Comparison of ENCODE assay signal across 9 mouse cellular contexts in genomic region chr14:79486617-79486992, GRCm38 (mm10). TPM values are rescaled to one million over a fixed set of nuclear protein-coding genes. Genes with fewer than 3 reads are reported as not detected.
DNase-seq lines count a peak whose midpoint lies in the region; ATAC-seq and TF ChIP-seq lines count a peak whose summit lies in the region.
"Had no signal": no experiment of that assay in that cellular context is flagged by ENCODE, and none has a peak within 500 bp of the region (broad histone marks: within the 10 kb centered on the region; RNA-seq: fewer than 3 reads in every experiment).

No protein-coding gene starts in this region.

- intact Hi-C loops in left cerebral cortex, postnatal 10 days (cut with DNase I), result no loop called here

- WGBS in embryonic facial prominence, embryonic 14.5 days, result 15% methylated on average over 8 of the region's 8 CpGs
- WGBS in hindbrain, embryonic 15.5 days, result 31% methylated on average over 8 of the region's 8 CpGs
- 39% methylated on average over 8 of the region's 8 CpGs for WGBS in midbrain, embryonic 14.5 days

- ATAC-seq in embryonic facial prominence, embryonic 14.5 days (ENCODE audit: low read depth), result no peak
- ATAC-seq in hindbrain, embryonic 15.5 days (ENCODE audit: low FRiP score, low read depth), result no peak
- no peak for ATAC-seq in midbrain, embryonic 14.5 days (ENCODE audit: low FRiP score, low TSS enrichment)

- H3K4me3 ChIP-seq in layer of hippocampus, adult 2 months, result no peak overlapping the region
- peak overlapping the region; percentile 29 for H3K4me3 ChIP-seq in embryonic facial prominence, embryonic 14.5 days (ENCODE audit: low read depth, low read length)
- H3K4me3 ChIP-seq in hindbrain, embryonic 15.5 days, result peak overlapping the region; percentile 48; the same call in 1 of the 2 replicates
- H3K4me3 ChIP-seq in midbrain, embryonic 14.5 days (replicated peaks; ENCODE audit: low read depth, low read length), result peak overlapping the region; percentile 37; the same call in 1 of the 2 replicates

- no peak for DNase-seq in layer of hippocampus, adult 2 months (ENCODE audit: low spot score in 2 of 2)
- no peak for DNase-seq in layer of hippocampus, postnatal 25 days (ENCODE audit: extremely low spot score in 1 of 2, low spot score in 1 of 2)
- no peak for DNase-seq in embryonic facial prominence, embryonic 14.5 days (ENCODE audit: low spot score)
- no peak for DNase-seq in midbrain, embryonic 14.5 days
- DNase-seq in layer of hippocampus, adult 9-10 months (ENCODE audit: low spot score), result no peak
- DNase-seq in thymus, postnatal 0 days (ENCODE audit: low spot score), result no peak
- no peak for DNase-seq in left cerebral cortex, postnatal 10 days (ENCODE audit: extremely low spot score in 1 of 2, low spot score in 2 of 2)

- H3K9me3 ChIP-seq in embryonic facial prominence, embryonic 14.5 days (ENCODE audit: control insufficient read depth, low read length), result no peaks in the 10 kb centered on the region
- no peaks in the 10 kb centered on the region for H3K9me3 ChIP-seq in hindbrain, embryonic 15.5 days
- H3K9me3 ChIP-seq in midbrain, embryonic 14.5 days (ENCODE audit: control insufficient read depth, low read length), result no peaks in the 10 kb centered on the region

- peak overlapping the region; percentile 5; the same call in 1 of the 2 replicates for H3K9ac ChIP-seq in embryonic facial prominence, embryonic 14.5 days (ENCODE audit: low read depth, low read length)
- no peak overlapping the region for H3K9ac ChIP-seq in hindbrain, embryonic 15.5 days
- H3K9ac ChIP-seq in midbrain, embryonic 14.5 days (replicated peaks; ENCODE audit: low read length), result no peak overlapping the region

- no peaks in the 10 kb centered on the region for H3K36me3 ChIP-seq in embryonic facial prominence, embryonic 14.5 days (ENCODE audit: control insufficient read depth, insufficient read depth, low read length)
- no peaks in the 10 kb centered on the region for H3K36me3 ChIP-seq in hindbrain, embryonic 15.5 days
- no peaks in the 10 kb centered on the region for H3K36me3 ChIP-seq in midbrain, embryonic 14.5 days (ENCODE audit: control insufficient read depth, insufficient read depth, low read length)

- no peak for TF ChIP-seq CTCF in layer of hippocampus, adult 2 months (conservative IDR thresholded peaks at IDR 0.05)

- H3K27ac ChIP-seq in layer of hippocampus, adult 2 months, result peak overlapping the region; percentile 69; the same call in 1 of the 2 replicates
- H3K27ac ChIP-seq in embryonic facial prominence, embryonic 14.5 days (replicated peaks; ENCODE audit: low read depth, low read length), result peak overlapping the region; percentile 59
- H3K27ac ChIP-seq in hindbrain, embryonic 15.5 days (replicated peaks), result peak overlapping the region; percentile 39; the same call in 1 of the 2 replicates
- no peak overlapping the region for H3K27ac ChIP-seq in midbrain, embryonic 14.5 days (replicated peaks; ENCODE audit: low read depth, low read length)
- H3K27ac ChIP-seq: macrophage had no signal

- H3K27me3 ChIP-seq in embryonic facial prominence, embryonic 14.5 days (replicated peaks; ENCODE audit: control insufficient read depth, insufficient read depth, low read length), result no peaks in the 10 kb centered on the region
- H3K27me3 ChIP-seq in hindbrain, embryonic 15.5 days, result no peaks in the 10 kb centered on the region
- H3K27me3 ChIP-seq in midbrain, embryonic 14.5 days (ENCODE audit: control insufficient read depth, insufficient read depth, low read length), result 0 out of 2 replicates have a peak, but pooled peaks cover 5% of the 10 kb centered on the region

- H3K4me2 ChIP-seq in embryonic facial prominence, embryonic 14.5 days (ENCODE audit: low read depth, low read length), result peak overlapping the region; percentile 60
- peak overlapping the region; percentile 67 for H3K4me2 ChIP-seq in hindbrain, embryonic 15.5 days
- peak overlapping the region; percentile 60 for H3K4me2 ChIP-seq in midbrain, embryonic 14.5 days (ENCODE audit: low read length)

- H3K4me1 ChIP-seq in embryonic facial prominence, embryonic 14.5 days (ENCODE audit: control insufficient read depth, insufficient read depth, low read length), result peaks cover 25% of the 10 kb centered on the region
- peaks cover 36% of the 10 kb centered on the region for H3K4me1 ChIP-seq in hindbrain, embryonic 15.5 days (replicated peaks)
- H3K4me1 ChIP-seq in midbrain, embryonic 14.5 days (ENCODE audit: control insufficient read depth, insufficient read depth, low read length), result peaks cover 18% of the 10 kb centered on the region

RNA-seq across cellular contexts. Expression of gene Wbp4, which starts 5.3 kb away (rescaled TPM):
- total RNA-seq in layer of hippocampus, adult 2 months (2021), result 10 to 100 TPM; 50.4 to 52.8 TPM
- total RNA-seq in layer of hippocampus, postnatal 25 days (2021), result 10 to 100 TPM; 46.6 to 53.0 TPM
- polyA plus RNA-seq in embryonic facial prominence, embryonic 14.5 days (2014; fragmentation: Nextera tagmentation; extraction: Ambion mirVana), result 39.6 and 46.0 TPM in 2 replicates
- polyA plus RNA-seq in hindbrain, embryonic 15.5 days (2015; fragmentation: Nextera tagmentation; extraction: Ambion mirVana), result 40.1 and 43.1 TPM in 2 replicates
- polyA plus RNA-seq in midbrain, embryonic 14.5 days (2014; fragmentation: Nextera tagmentation; extraction: Ambion mirVana), result 44.8 and 52.6 TPM in 2 replicates
- polyA plus RNA-seq in thymus, postnatal 0 days (2015; fragmentation: Nextera tagmentation; extraction: Ambion mirVana), result 45.7 and 49.9 TPM in 2 replicates
- total RNA-seq in left cerebral cortex, postnatal 10 days (2021), result 10 to 100 TPM; 42.6 to 44.1 TPM

RNA-seq across cellular contexts. Expression of gene Elf1, which starts 5.6 kb away (rescaled TPM):
- total RNA-seq in layer of hippocampus, adult 2 months (2021), result 1 to 10 TPM; 4.6 to 4.8 TPM
- total RNA-seq in layer of hippocampus, postnatal 25 days (2021), result 1 to 10 TPM; 4.8 to 5.7 TPM
- polyA plus RNA-seq in embryonic facial prominence, embryonic 14.5 days (2014; fragmentation: Nextera tagmentation; extraction: Ambion mirVana), result 12.7 and 13.6 TPM in 2 replicates
- polyA plus RNA-seq in hindbrain, embryonic 15.5 days (2015; fragmentation: Nextera tagmentation; extraction: Ambion mirVana), result 2.9 and 3.8 TPM in 2 replicates
- polyA plus RNA-seq in midbrain, embryonic 14.5 days (2014; fragmentation: Nextera tagmentation; extraction: Ambion mirVana), result 2.7 and 3.7 TPM in 2 replicates
- 86.6 and 108 TPM in 2 replicates for polyA plus RNA-seq in thymus, postnatal 0 days (2015; fragmentation: Nextera tagmentation; extraction: Ambion mirVana)
- total RNA-seq in left cerebral cortex, postnatal 10 days (2021), result 1 to 10 TPM; 4.8 to 5.0 TPM

RNA-seq across cellular contexts. Expression of gene Kbtbd6, which starts 35.0 kb away (rescaled TPM):
- total RNA-seq in layer of hippocampus, adult 2 months (2021), result 1 to 10 TPM in 1 of 2 experiments, under 1 TPM in 1; 0.91 to 1.2 TPM
- 1 to 10 TPM in 1 of 2 experiments, under 1 TPM in 1; 0.96 to 1.4 TPM for total RNA-seq in layer of hippocampus, postnatal 25 days (2021)
- 2.4 TPM in 2 replicates for polyA plus RNA-seq in embryonic facial prominence, embryonic 14.5 days (2014; fragmentation: Nextera tagmentation; extraction: Ambion mirVana)
- 2.0 and 2.8 TPM in 2 replicates for polyA plus RNA-seq in hindbrain, embryonic 15.5 days (2015; fragmentation: Nextera tagmentation; extraction: Ambion mirVana)
- polyA plus RNA-seq in midbrain, embryonic 14.5 days (2014; fragmentation: Nextera tagmentation; extraction: Ambion mirVana), result 1.2 and 2.3 TPM in 2 replicates
- 5.6 and 6.6 TPM in 2 replicates for polyA plus RNA-seq in thymus, postnatal 0 days (2015; fragmentation: Nextera tagmentation; extraction: Ambion mirVana)
- 1 to 10 TPM; 1.5 to 1.7 TPM for total RNA-seq in left cerebral cortex, postnatal 10 days (2021)
